Mouse (Mus musculus) frontal cortex, postnatal 14 days (tissue): ENCODE results near the gene Gm42372.
"Not testable (repeated sequence)": the region's sequence is repeated elsewhere in the genome, so short reads cannot be mapped to it uniquely, and the experiment has no call there.

ENCODE experiments used
- DNase-seq, 2 experiments: peaks; one replicate each; pipeline ENCODE4 v3.0.0; 2022; ENCODE audit warnings: low spot score in 2 of 2

The Gm42372 gene

GRCm38 (mm10) chr7:16982859-16983568, at the start of gene Gm42372:
Gm42372 (plus strand) TSS chr7:16983086.
- peak; percentile 85 to 86 for DNase-seq

GRCm38 (mm10) chr7:16937312-16937711, 45.6 kb upstream of the Gm42372 start:
- no peak for DNase-seq

GRCm38 (mm10) chr7:16938117-16938791, 44.6 kb upstream of the Gm42372 start:
- DNase-seq = no peak

- DNase-seq = no peak
Observed at GRCm38 (mm10) chr7:16940292-16940691, 42.6 kb upstream of the Gm42372 start.

GRCm38 (mm10) chr7:16942861-16943260, 40.0 kb upstream of the Gm42372 start:
- no peak for DNase-seq

GRCm38 (mm10) chr7:16944061-16944807, 38.7 kb upstream of the Gm42372 start, which contains the start of gene Pnmal2:
Pnmal2 (plus strand) TSS chr7:16944682.
- peak; percentile 81 to 89 for DNase-seq

GRCm38 (mm10) chr7:16944808-16945315, 38.0 kb upstream of the Gm42372 start:
- DNase-seq = no peak

- DNase-seq = no peak
Observed at GRCm38 (mm10) chr7:16945419-16945818, 37.5 kb upstream of the Gm42372 start.

- no peak for DNase-seq
Observed at GRCm38 (mm10) chr7:16946441-16947348, 36.2 kb upstream of the Gm42372 start.

GRCm38 (mm10) chr7:16947349-16947895, 35.5 kb upstream of the Gm42372 start:
- DNase-seq = no peak

GRCm38 (mm10) chr7:16947959-16948361, 34.9 kb upstream of the Gm42372 start:
- no peak for DNase-seq

- no peak for DNase-seq
Observed at GRCm38 (mm10) chr7:16948923-16949458, 33.9 kb upstream of the Gm42372 start.

GRCm38 (mm10) chr7:16949908-16950841, 32.7 kb upstream of the Gm42372 start:
- peak; percentile 78 to 81 for DNase-seq

- peak; percentile 77 to 83 for DNase-seq
Observed at GRCm38 (mm10) chr7:16950861-16951635, 31.8 kb upstream of the Gm42372 start.

GRCm38 (mm10) chr7:16953776-16954175, 29.1 kb upstream of the Gm42372 start:
- DNase-seq = not testable (repeated sequence)

GRCm38 (mm10) chr7:16955712-16956111, 27.2 kb upstream of the Gm42372 start:
- no peak for DNase-seq

GRCm38 (mm10) chr7:16956410-16957265, 26.2 kb upstream of the Gm42372 start:
- DNase-seq = peak; percentile 52 to 55
